Mouse (Mus musculus): Measurements from ENCODE around the gene Rab3il1. TPM values are rescaled to one million over a fixed set of nuclear protein-coding genes. Genes with fewer than 3 reads are reported as not detected.

Gene Rab3il1
- total and polyA plus RNA-seq, 3 experiments: 1.0 to 1.4 TPM; not detected in 1

GRCm38 (mm10) chr19:10011408-10011807 is 9.9 kb downstream of the Rab3il1 start:
- Histone ChIP-seq H3K27ac (ENCODE audit: control insufficient read depth, low read depth, low read length) (no peak overlapping the region), H3K9me3 (replicated peaks; ENCODE audit: insufficient read depth, low read length) (no peaks in the 10 kb centered on the region), H3K4me3 (ENCODE audit: control insufficient read depth in 1 of 2, insufficient read depth in 1 of 2, low read depth in 2 of 2, low read length in 2 of 2) (no peak overlapping the region), H3K4me1 (ENCODE audit: control insufficient read depth in 1 of 2, insufficient read depth in 2 of 2, low read length in 2 of 2) (peaks cover 2 to 24% of the 10 kb centered on the region in 2 experiments; a peak in 3 of 4 replicates), H3K79me2 (ENCODE audit: control insufficient read depth, insufficient read depth, low read length, poor library complexity) (no peaks in the 10 kb centered on the region), H3K27me3 (ENCODE audit: control insufficient read depth in 1 of 2, insufficient read depth in 2 of 2, low read length in 2 of 2) (peaks cover 0 to 2% of the 10 kb centered on the region in 2 experiments; a peak in 1 of 4 replicates), H3K36me3 (ENCODE audit: control insufficient read depth in 1 of 2, insufficient read depth in 2 of 2, low read length in 2 of 2) (peaks cover 0 to 14% of the 10 kb centered on the region in 2 experiments; a peak in 2 of 4 replicates), H3K9ac (ENCODE audit: control insufficient read depth, low read depth, low read length, poor library complexity, severe bottlenecking) (no peak overlapping the region)
- no peak for DNase-seq (ENCODE audit: low read depth, low spot score)
- TF ChIP-seq USF2 (IDR thresholded peaks at IDR 0.05; ENCODE audit: borderline replicate concordance in 1 of 2, insufficient read depth in 1 of 2, low read depth in 1 of 2, low read length in 2 of 2): no peak
- TF ChIP-seq TBP (IDR thresholded peaks at IDR 0.05; ENCODE audit: low read depth, low read length): no peak
- no peak for TF ChIP-seq ZC3H11A (IDR thresholded peaks at IDR 0.05; ENCODE audit: low read depth, low read length)
- TF ChIP-seq POLR2AphosphoS5 (IDR thresholded peaks at IDR 0.05; ENCODE audit: borderline replicate concordance, low read depth, low read length): no peak
- no peak for TF ChIP-seq MAZ (IDR thresholded peaks at IDR 0.05; ENCODE audit: low read depth, low read length)
- TF ChIP-seq SIN3A (IDR thresholded peaks at IDR 0.05; ENCODE audit: low read length): no peak
- TF ChIP-seq MYB (IDR thresholded peaks at IDR 0.05; ENCODE audit: low read depth, low read length): no peak
- TF ChIP-seq ZNF384 (IDR thresholded peaks at IDR 0.05; ENCODE audit: low read depth, low read length): no peak
- no peak for TF ChIP-seq RCOR1 (IDR thresholded peaks at IDR 0.05; ENCODE audit: low read depth, low read length)
- no peak for TF ChIP-seq ELF1 (IDR thresholded peaks at IDR 0.05; ENCODE audit: low read depth, low read length)
- no peak for TF ChIP-seq POLR2A (IDR thresholded peaks at IDR 0.05; ENCODE audit: control insufficient read depth in 1 of 2, insufficient read depth in 1 of 2, low read depth in 1 of 2, low read length in 2 of 2, poor library complexity in 1 of 2)
- TF ChIP-seq CHD2 (IDR thresholded peaks at IDR 0.05; ENCODE audit: low read length): no peak
- no peak for TF ChIP-seq CTCF (IDR thresholded peaks at IDR 0.05 in 2 of 3, conservative IDR thresholded peaks at IDR 0.05 in 1 of 3; ENCODE audit: control insufficient read depth in 1 of 3, insufficient read depth in 1 of 3, low read depth in 2 of 3, low read length in 3 of 3, poor library complexity in 1 of 3, severe bottlenecking in 1 of 3)
- no peak for TF ChIP-seq SMC3 (IDR thresholded peaks at IDR 0.05; ENCODE audit: low read depth, low read length)
- no peak for TF ChIP-seq EP300 (IDR thresholded peaks at IDR 0.05; ENCODE audit: low read depth in 1 of 2, low read length in 2 of 2)
- no peak for TF ChIP-seq UBTF (IDR thresholded peaks at IDR 0.05; ENCODE audit: borderline replicate concordance, insufficient read depth, low read depth, low read length)
- no peak for TF ChIP-seq POLR2AphosphoS2 (IDR thresholded peaks at IDR 0.05; ENCODE audit: low read length)
- no peak for TF ChIP-seq KAT2A (conservative IDR thresholded peaks at IDR 0.05; ENCODE audit: low read depth, low read length)
- TF ChIP-seq RAD21 (IDR thresholded peaks at IDR 0.05; ENCODE audit: low read depth, low read length): no peak
- TF ChIP-seq NELFE (IDR thresholded peaks at IDR 0.05; ENCODE audit: low read depth, low read length): no peak

GRCm38 (mm10) chr19:10012827-10013278 is 11.4 kb downstream of the Rab3il1 start:
- no peak for DNase-seq (ENCODE audit: low read depth, low spot score)
- Histone ChIP-seq H3K36me3 (ENCODE audit: control insufficient read depth in 1 of 2, insufficient read depth in 2 of 2, low read length in 2 of 2) (peaks cover 0 to 17% of the 10 kb centered on the region in 2 experiments; a peak in 2 of 4 replicates), H3K9me3 (replicated peaks; ENCODE audit: insufficient read depth, low read length) (no peaks in the 10 kb centered on the region), H3K27ac (ENCODE audit: control insufficient read depth, low read depth, low read length) (no peak overlapping the region), H3K4me3 (ENCODE audit: control insufficient read depth in 1 of 2, insufficient read depth in 1 of 2, low read depth in 2 of 2, low read length in 2 of 2) (no peak overlapping the region), H3K4me1 (ENCODE audit: control insufficient read depth in 1 of 2, insufficient read depth in 2 of 2, low read length in 2 of 2) (peaks cover 2 to 29% of the 10 kb centered on the region in 2 experiments; a peak in 3 of 4 replicates), H3K79me2 (ENCODE audit: control insufficient read depth, insufficient read depth, low read length, poor library complexity) (no peaks in the 10 kb centered on the region), H3K9ac (ENCODE audit: control insufficient read depth, low read depth, low read length, poor library complexity, severe bottlenecking) (no peak overlapping the region), H3K27me3 (ENCODE audit: control insufficient read depth in 1 of 2, insufficient read depth in 2 of 2, low read length in 2 of 2) (peaks cover 0 to 2% of the 10 kb centered on the region in 2 experiments; a peak in 1 of 4 replicates)
- no peak for TF ChIP-seq CTCF (IDR thresholded peaks at IDR 0.05 in 2 of 3, conservative IDR thresholded peaks at IDR 0.05 in 1 of 3; ENCODE audit: control insufficient read depth in 1 of 3, insufficient read depth in 1 of 3, low read depth in 2 of 3, low read length in 3 of 3, poor library complexity in 1 of 3, severe bottlenecking in 1 of 3)
- TF ChIP-seq GABPA (IDR thresholded peaks at IDR 0.05; ENCODE audit: low read depth, low read length): no peak
- no peak for TF ChIP-seq POLR2AphosphoS2 (IDR thresholded peaks at IDR 0.05; ENCODE audit: low read length)
- no peak for TF ChIP-seq MEF2A (IDR thresholded peaks at IDR 0.05; ENCODE audit: extremely low read depth, insufficient replicate concordance, low read depth, low read length, poor library complexity, severe bottlenecking)
- TF ChIP-seq TBP (IDR thresholded peaks at IDR 0.05; ENCODE audit: low read depth, low read length): no peak
- TF ChIP-seq TAL1 (IDR thresholded peaks at IDR 0.05; ENCODE audit: low read length): no peak
- TF ChIP-seq ZNF384 (IDR thresholded peaks at IDR 0.05; ENCODE audit: low read depth, low read length): no peak
- TF ChIP-seq BHLHE40 (IDR thresholded peaks at IDR 0.05; ENCODE audit: borderline replicate concordance, low read depth, low read length): no peak
- no peak for TF ChIP-seq MAX (IDR thresholded peaks at IDR 0.05; ENCODE audit: low read length)
- no peak for TF ChIP-seq MAZ (IDR thresholded peaks at IDR 0.05; ENCODE audit: low read depth, low read length)
- TF ChIP-seq POLR2AphosphoS5 (IDR thresholded peaks at IDR 0.05; ENCODE audit: borderline replicate concordance, low read depth, low read length): no peak
- TF ChIP-seq NELFE (IDR thresholded peaks at IDR 0.05; ENCODE audit: low read depth, low read length): no peak
- no peak for TF ChIP-seq KAT2A (conservative IDR thresholded peaks at IDR 0.05; ENCODE audit: low read depth, low read length)
- TF ChIP-seq JUND (IDR thresholded peaks at IDR 0.05; ENCODE audit: low read depth, low read length): no peak
- no peak for TF ChIP-seq CHD1 (IDR thresholded peaks at IDR 0.05; ENCODE audit: low read depth, low read length)
- TF ChIP-seq ZMIZ1 (IDR thresholded peaks at IDR 0.05; ENCODE audit: low read depth, low read length): no peak

Data from MEL (cell line).